Mouse (Mus musculus) embryonic facial prominence, embryonic 13.5 days (tissue): ENCODE measurements around the gene Zp3r. TPM values are rescaled to one million over a fixed set of nuclear protein-coding genes. Genes with fewer than 3 reads are reported as not detected.
A peak's percentile ranks its signal among the peaks of the same experiment; 100 is the strongest.

Source experiments
- ATAC-seq: fragments of 200-750 bp; cut with Nextera tagmentation; 2 replicates; pipeline ENCODE4 v1.8.0; 2017; ENCODE audit warnings: low read depth; ENCODE audit not compliant: insufficient number of reproducible peaks, insufficient read depth, low FRiP score, low TSS enrichment
- H3K27ac ChIP-seq: fragments of 300-500 bp; sonication (generic); 2 replicates; pipeline ENCODE4 v1.5.1; 2015; ENCODE audit warnings: moderate library complexity, mild to moderate bottlenecking, inconsistent platforms
- H3K27me3 ChIP-seq: fragments of 300-500 bp; sonication (generic); 2 replicates; pipeline ENCODE4 v1.6.1; 2015; ENCODE audit warnings: mild to moderate bottlenecking, inconsistent platforms
- H3K36me3 ChIP-seq: fragments of 300-500 bp; sonication (generic); 2 replicates; pipeline ENCODE4 v1.6.1; 2015; ENCODE audit warnings: mild to moderate bottlenecking, inconsistent platforms
- H3K4me1 ChIP-seq: fragments of 300-500 bp; sonication (generic); 2 replicates; pipeline ENCODE4 v1.6.1; 2015; ENCODE audit warnings: inconsistent platforms
- H3K4me2 ChIP-seq: fragments of 300-500 bp; sonication (generic); 2 replicates; pipeline ENCODE4 v1.6.1; 2015; ENCODE audit warnings: moderate library complexity, mild to moderate bottlenecking, inconsistent platforms
- H3K4me3 ChIP-seq: fragments of 300-500 bp; sonication (generic); 2 replicates; pipeline ENCODE4 v1.5.1; 2015; ENCODE audit warnings: mild to moderate bottlenecking, inconsistent platforms
- H3K9ac ChIP-seq: fragments of 300-500 bp; sonication (generic); 2 replicates; pipeline ENCODE4 v1.6.1; 2015; ENCODE audit warnings: mild to moderate bottlenecking, inconsistent platforms
- H3K9me3 ChIP-seq: fragments of 300-500 bp; sonication (generic); 2 replicates; pipeline ENCODE4 v1.6.1; 2016; ENCODE audit warnings: inconsistent platforms
- WGBS: fragments of 180-500 bp; shearing (Covaris S2); methylation state at CpG from one replicate; pipeline ENCODE4 v1.1.7; 2015; ENCODE audit warnings: mixed read lengths; 5-methylcytosine and 5-hydroxymethylcytosine counted together
- polyA plus RNA-seq: library from polyadenylated mRNA; unstranded; fragments of >200 nt; fragmentation: Nextera tagmentation; extraction: Ambion mirVana; gene quantifications from 2 replicates; pipeline ENCODE4 v1.2.1, GENCODE M21; 2015

Gene Zp3r
- polyA plus RNA-seq, 1 experiment from 2014 or later, result not detected

- Histone ChIP-seq H3K27me3 (no peaks in the 10 kb centered on the region), H3K9ac (no peak overlapping the region), H3K4me3 (no peak overlapping the region), H3K4me2 (no peak overlapping the region), H3K4me1 (no peaks in the 10 kb centered on the region), H3K27ac (no peak overlapping the region), H3K9me3 (no peaks in the 10 kb centered on the region), H3K36me3 (no peaks in the 10 kb centered on the region)
- ATAC-seq, result no peak
Observed at GRCm38 (mm10) chr1:130575962-130576361, 53.5 kb downstream of the Zp3r start.

- ATAC-seq, result no peak
- no peaks in the 10 kb centered on the region for H3K36me3 ChIP-seq
- no peak overlapping the region for H3K4me2 ChIP-seq
- H3K9ac ChIP-seq, result no peak overlapping the region
- H3K4me1 ChIP-seq, result no peaks in the 10 kb centered on the region
- 64% methylated on average over 5 of the region's 5 CpGs for WGBS
- H3K27ac ChIP-seq, result no peak overlapping the region
- 0 out of 2 replicates have a peak, but pooled peaks cover 3% of the 10 kb centered on the region for H3K27me3 ChIP-seq
- H3K4me3 ChIP-seq, result no peak overlapping the region
- no peaks in the 10 kb centered on the region for H3K9me3 ChIP-seq
Observed at GRCm38 (mm10) chr1:130551407-130552249, 77.8 kb downstream of the Zp3r start.

- Histone ChIP-seq H3K36me3 (no peaks in the 10 kb centered on the region), H3K9me3 (no peaks in the 10 kb centered on the region), H3K27ac (no peak overlapping the region), H3K9ac (no peak overlapping the region), H3K4me2 (no peak overlapping the region), H3K4me1 (no peaks in the 10 kb centered on the region), H3K27me3 (0 out of 2 replicates have a peak, but pooled peaks cover 3% of the 10 kb centered on the region), H3K4me3 (no peak overlapping the region)
- 71% methylated on average over 19 of the region's 19 CpGs for WGBS
- no peak for ATAC-seq
Observed at GRCm38 (mm10) chr1:130550242-130551167, 78.9 kb downstream of the Zp3r start.

GRCm38 (mm10) chr1:130549698-130550097 is 79.7 kb downstream of the Zp3r start:
- H3K4me1 ChIP-seq, result no peaks in the 10 kb centered on the region
- 75% methylated on average over 6 of the region's 6 CpGs for WGBS
- no peak for ATAC-seq
- H3K9ac ChIP-seq, result no peak overlapping the region
- H3K4me2 ChIP-seq, result no peak overlapping the region
- 0 out of 2 replicates have a peak, but pooled peaks cover 3% of the 10 kb centered on the region for H3K27me3 ChIP-seq
- H3K4me3 ChIP-seq, result no peak overlapping the region
- H3K27ac ChIP-seq, result no peak overlapping the region
- no peaks in the 10 kb centered on the region for H3K9me3 ChIP-seq
- H3K36me3 ChIP-seq, result no peaks in the 10 kb centered on the region

- Histone ChIP-seq H3K36me3 (no peaks in the 10 kb centered on the region), H3K27ac (no peak overlapping the region), H3K4me1 (no peaks in the 10 kb centered on the region), H3K9ac (no peak overlapping the region), H3K9me3 (no peaks in the 10 kb centered on the region), H3K4me2 (no peak overlapping the region), H3K27me3 (0 out of 2 replicates have a peak, but pooled peaks cover 3% of the 10 kb centered on the region), H3K4me3 (no peak overlapping the region)
- WGBS, result 46% methylated on average over 7 of the region's 7 CpGs
- no peak for ATAC-seq
Observed at GRCm38 (mm10) chr1:130549160-130549559, 80.3 kb downstream of the Zp3r start.

- peak overlapping the region; percentile 44 for H3K4me3 ChIP-seq
- no peaks in the 10 kb centered on the region for H3K36me3 ChIP-seq
- peak overlapping the region; percentile 64 for H3K9ac ChIP-seq
- no peak for ATAC-seq
- WGBS, result 23% methylated on average over 25 of the region's 25 CpGs
- H3K27ac ChIP-seq, result no peak overlapping the region
- H3K27me3 ChIP-seq, result 0 out of 2 replicates have a peak, but pooled peaks cover 3% of the 10 kb centered on the region
- no peaks in the 10 kb centered on the region for H3K9me3 ChIP-seq
- H3K4me1 ChIP-seq, result no peaks in the 10 kb centered on the region
- H3K4me2 ChIP-seq, result peak overlapping the region; percentile 57
Observed at GRCm38 (mm10) chr1:130547674-130548429, 81.6 kb downstream of the Zp3r start.

Other genes with a start within 250 kb of the Zp3r start
- gene Cd55b, start 206.6 kb downstream of the Zp3r start, polyA plus RNA-seq, result not detected in 2 replicates
- gene Cd55, start 166.9 kb downstream of the Zp3r start, polyA plus RNA-seq, result 6.8 and 11.2 TPM in 2 replicates
- gene C4bp, start 32.0 kb upstream of the Zp3r start, polyA plus RNA-seq, result not detected in 2 replicates
- not detected in 2 replicates for gene Gm29427, start 86.2 kb upstream of the Zp3r start, polyA plus RNA-seq
- gene Yod1, start 87.7 kb upstream of the Zp3r start, polyA plus RNA-seq, result 14.0 and 15.3 TPM in 2 replicates
- gene Pfkfb2, start 99.6 kb upstream of the Zp3r start, polyA plus RNA-seq, result 11.3 and 12.2 TPM in 2 replicates
- gene AA986860, start 102.4 kb upstream of the Zp3r start, polyA plus RNA-seq, result 1.5 TPM in 2 replicates
- gene Fcamr, start 171.3 kb upstream of the Zp3r start, polyA plus RNA-seq, result not detected in 2 replicates
- 0.41 TPM in 1 of 2 replicates, not detected in the other for gene Pigr, start 197.1 kb upstream of the Zp3r start, polyA plus RNA-seq
- gene Fcmr, start 236.0 kb upstream of the Zp3r start, polyA plus RNA-seq, result not detected in 2 replicates